Mouse (Mus musculus) E14TG2a.4 (cell line): ENCODE measurements around the gene Medag.

ENCODE experiments used
- CTCF ChIP-seq: conservative IDR thresholded peaks from 2 replicates; pipeline ENCODE4 v1.5.1; 2014; ENCODE audit warnings: low read length
- NANOG ChIP-seq: IDR thresholded peaks from 2 replicates; pipeline ENCODE4 v1.6.1; 2014; ENCODE audit warnings: borderline replicate concordance, low read length, mixed read lengths
- POU5F1 ChIP-seq: IDR thresholded peaks from 2 replicates; pipeline ENCODE4 v1.6.1; 2014; ENCODE audit warnings: low read length, borderline replicate concordance

DNA sequence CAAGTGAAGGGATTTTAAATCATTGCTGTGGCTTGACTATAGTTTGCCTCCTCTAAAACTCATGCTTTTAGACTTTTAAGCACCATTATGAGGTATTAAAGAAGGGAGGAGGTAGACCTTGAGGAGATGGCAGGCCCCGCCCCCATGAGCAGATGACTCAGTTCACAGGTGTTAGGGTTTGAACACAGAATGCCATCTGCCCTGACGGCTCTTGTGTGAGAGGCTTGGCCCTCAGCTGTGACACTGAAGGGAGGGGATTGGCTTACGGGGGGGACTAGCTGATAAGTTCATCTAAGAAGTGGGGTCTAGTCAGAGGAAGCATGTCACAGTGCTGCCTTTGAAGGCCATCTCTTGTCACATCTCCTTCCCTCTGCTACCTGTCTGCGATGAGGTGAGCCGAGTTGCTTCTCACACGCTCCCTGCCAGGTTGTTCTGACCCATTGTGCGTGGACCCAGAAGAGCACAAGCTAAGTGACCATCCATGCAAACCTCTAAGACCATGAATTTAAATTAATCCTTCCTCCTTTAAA lies 10.0 kb upstream of the Medag start:
- TF ChIP-seq CTCF (no peak), NANOG (no peak), POU5F1 (no peak)
